Mouse (Mus musculus) liver, adult 2 months (tissue): ENCODE data around the gene Gdpd2. TPM values are rescaled to one million over a fixed set of nuclear protein-coding genes. Genes with fewer than 3 reads are reported as not detected.

Experiments
- DNase-seq: peaks from one replicate; pipeline ENCODE4 v3.0.0-alpha.2; 2011; ENCODE audit warnings: low read depth, low spot score; ENCODE audit errors: extremely low read depth
- H3K27ac ChIP-seq: fragments of 200-500 bp; replicated peaks from 2 replicates; pipeline ENCODE4 v1.5.1; 2012; ENCODE audit warnings: low read depth, mild to moderate bottlenecking, control low read depth, inconsistent platforms, low read length; ENCODE audit not compliant: insufficient read depth
- H3K27me3 ChIP-seq: fragments of 200-500 bp; 2 replicates; pipeline ENCODE4 v1.6.1; 2012; ENCODE audit warnings: mild to moderate bottlenecking, moderate library complexity, low read length, inconsistent platforms; ENCODE audit not compliant: control insufficient read depth, insufficient read depth
- H3K36me3 ChIP-seq: fragments of 200-500 bp; 2 replicates; pipeline ENCODE4 v1.6.1; 2012; ENCODE audit warnings: low read length, inconsistent platforms; ENCODE audit not compliant: control insufficient read depth, insufficient read depth
- H3K4me1 ChIP-seq: fragments of 200-500 bp; 2 replicates; pipeline ENCODE4 v1.6.1; 2011; ENCODE audit warnings: low read length; ENCODE audit not compliant: control insufficient read depth, insufficient read depth
- H3K4me3 ChIP-seq: fragments of 200-500 bp; 2 replicates; pipeline ENCODE4 v1.5.1; 2011; ENCODE audit warnings: low read depth, mild to moderate bottlenecking, control low read depth, low read length, moderate library complexity; ENCODE audit not compliant: insufficient read depth
- H3K79me2 ChIP-seq: fragments of 200-500 bp; 2 replicates; pipeline ENCODE4 v1.6.1; 2012; ENCODE audit warnings: inconsistent platforms, mild to moderate bottlenecking, low read length, moderate library complexity; ENCODE audit not compliant: control insufficient read depth, insufficient read depth
- H3K9ac ChIP-seq: fragments of 200-500 bp; 2 replicates; pipeline ENCODE4 v1.6.1; 2012; ENCODE audit warnings: low read depth, mild to moderate bottlenecking, control low read depth, inconsistent platforms, low read length
- CTCF ChIP-seq: fragments of 200-500 bp; IDR thresholded peaks from 2 replicates; pipeline ENCODE4 v1.5.1; 2011; ENCODE audit warnings: low read depth, low read length, control low read depth
- POLR2A ChIP-seq: fragments of 200-500 bp; IDR thresholded peaks from 2 replicates; pipeline ENCODE4 v1.6.1; 2011; ENCODE audit warnings: low read length, control low read depth; ENCODE audit not compliant: insufficient read depth; ENCODE audit errors: extremely low read depth
- WGBS: fragments of 180-500 bp; shearing (Covaris S2); methylation state at CpG from one replicate; pipeline ENCODE4 v1.1.7; 2018; 5-methylcytosine and 5-hydroxymethylcytosine counted together
- polyA plus RNA-seq: library from polyadenylated mRNA; depleted of rRNA; stranded (reverse); fragments of >200 nt; gene quantifications from 2 replicates; pipeline ENCODE4 v1.2.3, GENCODE M21; 2012
- total RNA-seq: library from RNA; depleted of rRNA; stranded (reverse); fragments of >200 nt; gene quantifications from 2 replicates; pipeline ENCODE4 v1.2.3, GENCODE M21; 2014

The Gdpd2 gene
- total and polyA plus RNA-seq, 2 experiments, result not detected

DNA sequence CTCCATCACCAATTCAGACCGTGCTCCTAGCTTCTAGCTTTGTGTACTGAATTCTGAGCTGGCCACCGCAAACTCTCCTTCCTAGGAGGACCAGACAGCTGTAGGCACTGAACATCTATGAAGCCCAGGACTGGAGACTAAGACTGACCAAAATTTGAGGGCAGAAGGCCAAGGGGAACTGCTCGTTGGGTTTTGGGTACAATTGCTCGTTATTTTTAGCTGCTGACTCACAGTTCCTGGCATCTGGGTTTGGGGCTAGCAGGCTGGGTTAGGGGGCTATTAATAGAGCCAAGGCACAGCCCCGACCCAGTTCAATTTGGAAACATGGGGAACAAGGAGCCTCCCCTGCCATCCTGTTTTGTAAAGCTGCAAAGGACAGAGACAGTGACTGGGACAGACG is 11.1 kb downstream of the Gdpd2 start:
- WGBS, result 65% methylated on average over 6 of the region's 6 CpGs

DNA sequence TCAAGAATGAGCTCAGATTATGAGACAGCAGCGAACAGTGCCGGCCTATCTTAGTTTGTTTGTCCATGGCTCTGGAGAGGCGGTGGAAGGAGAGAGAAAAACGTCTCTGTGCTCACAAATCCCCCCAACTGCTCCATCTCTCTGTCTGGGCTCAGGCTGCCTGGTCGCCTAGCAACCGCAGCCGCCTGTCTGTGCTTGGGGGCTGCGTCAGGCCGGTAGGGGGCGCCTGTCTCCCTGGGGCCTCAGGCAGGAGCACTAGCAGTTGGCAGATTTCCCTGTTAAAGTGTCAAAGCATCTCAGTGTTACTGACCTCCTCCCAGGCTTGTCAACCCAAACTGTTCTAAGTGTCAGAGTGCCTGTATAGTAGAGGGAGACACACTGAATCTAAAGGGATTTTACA is 12.3 kb downstream of the Gdpd2 start:
- 26% methylated on average over 10 of the region's 10 CpGs for WGBS
- Histone ChIP-seq H3K9ac (no peak overlapping the region), H3K27me3 (no peaks in the 10 kb centered on the region), H3K4me1 (0 out of 2 replicates have a peak, but pooled peaks cover 1% of the 10 kb centered on the region), H3K27ac (no peak overlapping the region), H3K4me3 (no peak overlapping the region), H3K36me3 (no peaks in the 10 kb centered on the region), H3K79me2 (no peaks in the 10 kb centered on the region)
- DNase-seq, result peak; percentile 8
- TF ChIP-seq POLR2A (no peak), CTCF (peak; percentile 41)

More for the DNA sequence above, 11.1 kb downstream of the Gdpd2 start:
- no peak for TF ChIP-seq POLR2A
- TF ChIP-seq CTCF, result no peak
- Histone ChIP-seq H3K79me2 (no peaks in the 10 kb centered on the region), H3K27me3 (no peaks in the 10 kb centered on the region), H3K4me1 (0 out of 2 replicates have a peak, but pooled peaks cover 1% of the 10 kb centered on the region), H3K9ac (no peak overlapping the region), H3K4me3 (no peak overlapping the region), H3K27ac (no peak overlapping the region), H3K36me3 (no peaks in the 10 kb centered on the region)
- DNase-seq, result no peak

DNA sequence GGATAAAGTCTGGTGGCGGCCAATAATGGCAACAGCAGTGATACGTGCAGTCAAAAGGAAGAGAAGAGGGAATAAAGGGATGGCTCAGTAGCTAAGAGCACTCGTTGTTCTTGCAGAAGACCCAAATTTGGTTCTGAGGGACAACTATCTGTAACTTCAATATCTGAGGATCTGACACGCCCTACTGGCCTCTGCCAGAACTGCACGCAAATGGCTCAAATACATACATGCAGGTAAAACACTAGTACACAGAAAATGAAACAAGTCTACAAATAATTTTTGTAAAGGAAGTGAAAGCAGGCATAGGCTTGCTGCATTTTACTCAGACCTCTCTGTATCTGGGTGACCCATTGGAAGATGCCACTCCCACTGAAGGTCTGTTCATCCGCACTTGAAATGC is 36.2 kb downstream of the Gdpd2 start:
- WGBS, result 83% methylated on average over 6 of the region's 6 CpGs
- TF ChIP-seq POLR2A, result no peak
- TF ChIP-seq CTCF, result no peak; the same call in 1 of the 2 replicates

DNA sequence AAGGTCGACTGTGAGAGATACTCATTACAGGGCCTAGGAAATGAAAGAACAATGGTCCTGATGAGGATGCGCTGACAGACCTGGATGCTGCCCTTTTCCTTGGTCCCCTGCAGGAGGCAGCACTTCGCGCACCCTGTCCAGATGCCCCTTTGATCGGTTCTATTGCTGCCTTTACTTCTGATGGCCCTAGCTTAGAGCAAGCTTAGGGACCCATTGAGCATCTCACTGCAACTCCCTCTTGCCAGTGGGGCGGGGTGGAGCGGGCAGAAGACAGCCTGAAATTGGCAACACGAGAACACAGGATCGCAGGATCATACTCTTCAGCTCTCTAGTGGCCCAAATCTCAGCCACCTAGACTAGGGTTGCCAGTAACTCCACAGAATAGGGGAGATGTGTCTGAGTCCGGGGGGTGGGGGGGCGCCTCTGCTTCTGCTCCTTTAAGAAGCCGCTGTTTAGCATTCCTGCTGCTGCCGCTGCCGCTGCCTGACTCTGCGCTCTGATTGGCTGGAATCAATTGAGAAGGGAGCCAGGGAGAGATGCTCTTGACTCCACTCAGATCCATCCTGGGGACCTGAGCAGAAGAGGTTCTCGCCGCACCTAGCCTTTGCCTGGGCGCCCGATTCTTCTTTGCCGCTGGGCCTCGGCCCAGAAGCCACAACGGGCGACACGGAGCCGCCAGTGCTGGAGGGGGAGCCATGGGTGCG is 37.7 kb downstream of the Gdpd2 start, which contains the start of gene Dlg3:
Gene Dlg3, plus strand, starts transcription at position 542 of the 704 bp plus-strand sequence.
- Histone ChIP-seq H3K27me3 (no peaks in the 10 kb centered on the region), H3K9ac (no peak within 1 kb of the TSS), H3K4me1 (0 out of 2 replicates have a peak, but pooled peaks cover 2% of the 10 kb centered on the region), H3K36me3 (no peaks in the 10 kb centered on the region), H3K4me3 (peak within 1 kb of the TSS; percentile 17; the same call in 1 of the 2 replicates), H3K79me2 (no peaks in the 10 kb centered on the region), H3K27ac (no peak within 1 kb of the TSS)
- DNase-seq, result no peak
- 2% methylated on average over 25 of the region's 26 CpGs for WGBS
- TF ChIP-seq CTCF (peak; percentile 48), POLR2A (no peak)

More for the DNA sequence above, 36.2 kb downstream of the Gdpd2 start:
- H3K9ac ChIP-seq, result no peak overlapping the region
- no peak for DNase-seq
- H3K36me3 ChIP-seq, result no peaks in the 10 kb centered on the region
- no peak overlapping the region for H3K27ac ChIP-seq
- 0 out of 2 replicates have a peak, but pooled peaks cover 2% of the 10 kb centered on the region for H3K4me1 ChIP-seq
- H3K4me3 ChIP-seq, result no peak overlapping the region
- H3K27me3 ChIP-seq, result no peaks in the 10 kb centered on the region
- H3K79me2 ChIP-seq, result no peaks in the 10 kb centered on the region

DNA sequence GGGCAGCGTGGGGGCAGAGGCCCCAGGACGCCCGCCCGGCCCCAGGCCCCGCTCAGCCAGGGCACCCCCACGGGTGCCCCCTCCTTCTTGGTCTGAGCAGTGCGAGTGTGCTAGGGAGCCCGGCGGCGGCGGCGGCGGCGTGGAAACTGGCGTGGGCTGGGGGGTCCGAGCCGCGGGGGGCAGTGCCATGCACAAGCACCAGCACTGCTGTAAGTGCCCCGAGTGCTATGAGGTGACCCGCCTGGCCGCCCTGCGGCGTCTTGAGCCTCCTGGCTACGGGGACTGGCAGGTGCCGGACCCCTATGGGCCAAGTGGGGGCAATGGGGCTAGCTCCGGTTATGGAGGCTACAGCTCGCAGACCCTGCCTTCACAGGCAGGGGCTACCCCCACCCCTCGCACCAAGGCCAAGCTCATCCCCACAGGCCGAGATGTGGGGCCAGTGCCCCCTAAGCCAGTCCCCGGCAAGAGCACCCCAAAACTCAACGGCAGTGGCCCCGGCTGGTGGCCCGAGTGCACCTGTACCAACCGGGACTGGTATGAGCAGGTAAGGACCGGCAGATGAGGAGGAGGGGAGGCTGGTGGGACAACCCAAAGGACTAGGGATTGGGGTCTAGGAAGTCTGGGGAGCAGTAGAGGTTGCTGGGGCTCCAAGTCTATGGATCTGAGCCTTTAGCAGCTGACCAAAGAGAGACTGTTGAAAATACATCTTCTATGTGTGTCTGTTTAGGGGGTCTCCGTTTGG is 38.4 kb downstream of the Gdpd2 start:
- WGBS, result 20% methylated on average over 23 of the region's 36 CpGs
- DNase-seq, result no peak
- Histone ChIP-seq H3K36me3 (no peaks in the 10 kb centered on the region), H3K4me3 (no peak overlapping the region), H3K79me2 (no peaks in the 10 kb centered on the region), H3K27ac (no peak overlapping the region), H3K27me3 (no peaks in the 10 kb centered on the region), H3K4me1 (0 out of 2 replicates have a peak, but pooled peaks cover 2% of the 10 kb centered on the region), H3K9ac (no peak overlapping the region)
- TF ChIP-seq CTCF (no peak), POLR2A (no peak)

DNA sequence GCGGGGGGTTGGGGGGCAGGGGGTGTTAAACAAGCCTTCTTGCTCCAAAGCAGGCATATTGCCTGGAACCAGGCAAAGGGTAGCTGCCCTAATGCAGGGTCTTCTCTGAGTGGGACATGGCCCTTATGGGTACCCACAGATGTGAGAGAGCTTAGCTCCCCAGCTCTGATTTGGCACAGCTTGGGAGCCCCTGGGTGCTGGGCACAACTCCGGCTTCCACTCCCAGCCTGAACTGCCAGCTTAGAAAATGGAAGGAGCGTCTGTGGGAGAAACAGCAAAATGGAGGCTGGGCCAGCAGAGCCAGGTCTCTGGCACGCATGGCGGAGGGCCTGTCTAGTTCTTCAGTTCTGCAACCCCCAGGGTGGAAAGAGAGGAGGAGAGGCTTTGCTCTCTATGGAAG is 39.6 kb downstream of the Gdpd2 start:
- Histone ChIP-seq H3K4me1 (0 out of 2 replicates have a peak, but pooled peaks cover 2% of the 10 kb centered on the region), H3K27me3 (no peaks in the 10 kb centered on the region), H3K9ac (no peak overlapping the region), H3K79me2 (no peaks in the 10 kb centered on the region), H3K27ac (no peak overlapping the region), H3K4me3 (no peak overlapping the region), H3K36me3 (no peaks in the 10 kb centered on the region)
- TF ChIP-seq CTCF, result no peak
- no peak for DNase-seq
- 87% methylated on average over 3 of the region's 5 CpGs for WGBS
